Comparison of ENCODE assay signal across 8 mouse cellular contexts in genomic region chr4:149675378-149676261, GRCm38 (mm10). TPM values are rescaled to one million over a fixed set of nuclear protein-coding genes. Genes with fewer than 3 reads are reported as not detected.
DNase-seq lines count a peak whose midpoint lies in the region; ATAC-seq and TF ChIP-seq lines count a peak whose summit lies in the region.

No protein-coding gene starts in this region.

- no peaks in the 10 kb centered on the region for H3K9me3 ChIP-seq in hindbrain, embryonic 16.5 days (ENCODE audit: control insufficient read depth, low read length)

- peak overlapping the region; percentile 89 for H3K4me3 ChIP-seq in cortical plate, adult 2 months (ENCODE audit: insufficient read depth, low read length)
- peak overlapping the region; percentile 64 for H3K4me3 ChIP-seq in hindbrain, embryonic 16.5 days (ENCODE audit: low read length)

- peak overlapping the region; percentile 76 for H3K4me2 ChIP-seq in hindbrain, embryonic 16.5 days (ENCODE audit: low read length)

- peak; percentile 94 for ATAC-seq in hindbrain, embryonic 16.5 days
- peak; percentile 98 for ATAC-seq in megakaryocyte, adult 5-6 weeks (ENCODE audit: poor library complexity, severe bottlenecking)

- WGBS in hindbrain, embryonic 16.5 days, result under 1% methylated on average over 59 of the region's 60 CpGs

- peak overlapping the region; percentile 84 for H3K9ac ChIP-seq in hindbrain, embryonic 16.5 days (ENCODE audit: low read depth, low read length)

- no peaks in the 10 kb centered on the region for H3K4me1 ChIP-seq in cortical plate, adult 2 months (ENCODE audit: control insufficient read depth, insufficient read depth, low read length)
- no peaks in the 10 kb centered on the region; the same call in 1 of the 2 replicates for H3K4me1 ChIP-seq in hindbrain, embryonic 16.5 days (ENCODE audit: control insufficient read depth, insufficient read depth, low read depth, low read length)

- peaks cover 11% of the 10 kb centered on the region for H3K36me3 ChIP-seq in hindbrain, embryonic 16.5 days (ENCODE audit: control insufficient read depth, insufficient read depth, low read length)

- H3K27me3 ChIP-seq in hindbrain, embryonic 16.5 days (replicated peaks; ENCODE audit: control insufficient read depth, insufficient read depth, low read length), result no peaks in the 10 kb centered on the region

- TF ChIP-seq CTCF in cortical plate, adult 2 months (IDR thresholded peaks at IDR 0.05; ENCODE audit: extremely low read depth, insufficient read depth, low read length), result no peak

- peak; percentile 79 to 82 for DNase-seq in adrenal gland, adult 18-20 months (ENCODE audit: low spot score in 2 of 2)
- peak; percentile 84 for DNase-seq in gastrocnemius, postnatal 10 days
- DNase-seq in left cerebral cortex, adult 8-10 months (ENCODE audit: low spot score in 2 of 2), result peak; percentile 53 to 64
- peak; percentile 82 for DNase-seq in right cerebral cortex, adult 18-20 months
- no peak for DNase-seq in thymus, postnatal 10 days (ENCODE audit: low spot score in 2 of 2)

- no peak for TF ChIP-seq POLR2A in cortical plate, adult 2 months (IDR thresholded peaks at IDR 0.05; ENCODE audit: extremely low read depth, insufficient read depth, low read length)

- H3K27ac ChIP-seq in cortical plate, adult 2 months (ENCODE audit: insufficient read depth, low read length), result 0 out of 2 replicates have a peak overlapping the region, but pooled peaks have one; percentile 2
- H3K27ac ChIP-seq in hindbrain, embryonic 16.5 days (ENCODE audit: low read depth, low read length), result peak overlapping the region; percentile 81

RNA-seq across cellular contexts. Expression of gene Pik3cd, which starts 26.8 kb away (rescaled TPM):
- total RNA-seq in adrenal gland, adult 18-20 months (2021), result 1 to 10 TPM; 3.8 to 6.5 TPM
- 13.2 and 15.7 TPM in 2 replicates for polyA plus RNA-seq in cortical plate, adult 2 months (2012; rRNA removed)
- 10 to 100 TPM in 1 of 2 experiments, 1 to 10 TPM in 1; 9.8 to 16.1 TPM for total RNA-seq in gastrocnemius, postnatal 10 days (2021)
- polyA plus RNA-seq in hindbrain, embryonic 16.5 days (2015; fragmentation: Nextera tagmentation; extraction: Ambion mirVana), result 13.1 and 16.3 TPM in 2 replicates
- total RNA-seq in left cerebral cortex, adult 8-10 months (2022), result 10 to 100 TPM; 21.6 to 25.5 (median 23.3) TPM
- 76.6 and 78.3 TPM in 2 replicates for total RNA-seq in megakaryocyte, adult 5-6 weeks (2015)
- 129 and 130 TPM in 2 replicates for total RNA-seq in megakaryocyte, adult 5-6 weeks (2017)

Comparison
In these comparisons a context has a peak if more than half of its experiments do, and no peak if none do; other contexts are left out.
1. DNase-seq: peak in adrenal gland, adult 18-20 months (2 of 2), gastrocnemius, postnatal 10 days (single experiment), left cerebral cortex, adult 8-10 months (2 of 2) and right cerebral cortex, adult 18-20 months (single experiment); none in thymus, postnatal 10 days (0 of 2).